Mouse (Mus musculus) heart, adult 2 months (tissue): ENCODE results near the gene Dock8.

Experiments
- CTCF ChIP-seq: fragments of 200-600 bp; IDR thresholded peaks from 2 replicates; pipeline ENCODE4 v1.8.1; 2022; ENCODE audit warnings: antibody characterized with exemption, mild to moderate bottlenecking, moderate library complexity
- EP300 ChIP-seq: fragments of 200-500 bp; IDR thresholded peaks from 2 replicates; pipeline ENCODE4 v1.6.1; 2011; ENCODE audit warnings: low read depth, low read length, control low read depth; ENCODE audit not compliant: insufficient read depth
- POLR2A ChIP-seq: fragments of 200-500 bp; IDR thresholded peaks from 2 replicates; pipeline ENCODE4 v1.6.1; 2011; ENCODE audit warnings: mild to moderate bottlenecking, low read depth, low read length, control low read depth; ENCODE audit not compliant: insufficient read depth

DNA sequence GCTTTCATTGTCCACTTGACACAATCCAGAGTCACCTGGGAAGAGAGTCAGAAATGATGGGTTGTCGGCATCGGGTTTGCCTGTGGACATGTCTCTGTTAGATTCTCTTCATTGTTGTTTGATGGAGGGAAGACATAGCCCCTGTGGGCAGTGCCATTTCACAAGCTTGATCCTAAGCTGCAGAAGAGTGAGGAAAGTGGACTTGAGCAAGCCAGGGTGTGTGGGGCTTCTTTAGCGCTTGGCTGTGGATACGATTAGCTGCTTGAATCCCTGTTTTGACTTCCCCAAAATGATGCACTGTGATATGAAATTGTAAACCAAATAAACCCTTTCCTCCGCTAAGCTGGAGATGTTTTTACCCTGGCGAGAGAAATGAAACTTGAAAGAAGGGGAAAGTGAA, 2.7 kb downstream of the Dock8 start:
- TF ChIP-seq EP300 (no peak), CTCF (no peak), POLR2A (no peak)
